In the genomic region with DNA sequence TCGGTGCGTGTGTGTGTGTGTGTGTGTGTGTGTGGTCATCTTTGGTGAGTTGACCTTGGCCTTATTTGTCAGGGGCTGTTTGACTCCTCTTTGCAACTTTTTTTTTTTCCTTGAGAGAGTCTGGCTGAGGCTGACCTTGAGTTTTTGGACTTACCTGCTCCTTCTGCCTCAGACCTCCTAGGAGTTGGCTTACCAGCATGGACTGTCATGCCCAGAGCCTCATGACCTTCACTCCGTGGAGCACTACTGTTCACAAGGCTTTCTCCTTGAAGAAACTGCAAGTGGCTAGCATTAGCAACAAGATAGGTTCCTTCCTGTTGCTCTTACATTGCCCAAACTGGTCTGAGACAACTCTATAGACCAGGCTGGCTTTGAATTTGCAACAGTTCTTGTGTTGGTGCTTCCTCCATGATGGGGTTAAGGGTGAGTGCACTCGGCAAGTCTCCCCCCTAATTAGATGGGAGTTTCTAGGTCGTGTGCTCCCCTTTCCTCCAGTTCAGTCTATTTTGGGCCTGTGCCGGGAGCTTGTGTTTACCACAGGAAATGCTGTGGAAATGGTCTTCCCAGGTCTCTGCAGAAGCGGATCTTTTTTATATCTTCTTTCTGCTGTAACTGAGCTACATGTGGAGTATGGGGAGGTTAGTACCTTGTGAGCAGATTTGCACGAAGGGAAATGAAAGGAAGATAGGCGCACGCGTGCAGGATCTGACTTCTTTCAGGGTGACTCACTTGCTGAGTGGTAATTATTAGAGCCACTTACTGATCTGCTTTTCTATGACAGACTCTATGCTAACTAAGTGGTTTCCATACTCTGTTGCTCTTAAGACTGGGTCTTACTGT, we compare ENCODE assay signal across 8 mouse cellular contexts. TPM values are rescaled to one million over a fixed set of nuclear protein-coding genes. Genes with fewer than 3 reads are reported as not detected.
A peak's percentile ranks its signal among the peaks of the same experiment; 100 is the strongest.
DNase-seq lines count a peak whose midpoint lies in the region; ATAC-seq and TF ChIP-seq lines count a peak whose summit lies in the region.

No protein-coding gene starts in this region.

- no peak for TF ChIP-seq EP300 in lung, postnatal 0 days (IDR thresholded peaks at IDR 0.05)

- H3K9ac ChIP-seq in lung, postnatal 0 days (replicated peaks; ENCODE audit: low read depth): no peak overlapping the region
- H3K9ac ChIP-seq in kidney, embryonic 16.5 days (replicated peaks; ENCODE audit: low read length): no peak overlapping the region
- H3K9ac ChIP-seq in stomach, embryonic 15.5 days: no peak overlapping the region

- TF ChIP-seq POLR2A in cortical plate, adult 2 months (IDR thresholded peaks at IDR 0.05; ENCODE audit: extremely low read depth, insufficient read depth, low read length): no peak

- no peaks in the 10 kb centered on the region for H3K27me3 ChIP-seq in lung, postnatal 0 days (replicated peaks; ENCODE audit: insufficient read depth, low read length)
- H3K27me3 ChIP-seq in kidney, embryonic 16.5 days (ENCODE audit: insufficient read depth, low read length): no peaks in the 10 kb centered on the region
- no peaks in the 10 kb centered on the region for H3K27me3 ChIP-seq in stomach, embryonic 15.5 days (replicated peaks)

- peaks cover 8% of the 10 kb centered on the region; the same call in 1 of the 2 replicates for H3K36me3 ChIP-seq in lung, postnatal 0 days (ENCODE audit: insufficient read depth, low read length)
- peaks cover 43% of the 10 kb centered on the region for H3K36me3 ChIP-seq in kidney, embryonic 16.5 days (ENCODE audit: insufficient read depth, low read length)
- H3K36me3 ChIP-seq in stomach, embryonic 15.5 days: peaks cover 25% of the 10 kb centered on the region

- H3K4me1 ChIP-seq in lung, postnatal 0 days (ENCODE audit: insufficient read depth, low read depth, low read length): peaks cover 13% of the 10 kb centered on the region
- peaks cover 2% of the 10 kb centered on the region for H3K4me1 ChIP-seq in cortical plate, adult 2 months (ENCODE audit: control insufficient read depth, insufficient read depth, low read length)
- peaks cover 10% of the 10 kb centered on the region; the same call in 1 of the 2 replicates for H3K4me1 ChIP-seq in kidney, embryonic 16.5 days (ENCODE audit: insufficient read depth, low read length)
- H3K4me1 ChIP-seq in stomach, embryonic 15.5 days: no peaks in the 10 kb centered on the region

- H3K4me2 ChIP-seq in lung, postnatal 0 days (replicated peaks; ENCODE audit: low read depth, low read length): no peak overlapping the region; the same call in 1 of the 2 replicates
- H3K4me2 ChIP-seq in kidney, embryonic 16.5 days (replicated peaks; ENCODE audit: low read depth, low read length): no peak overlapping the region
- no peak overlapping the region for H3K4me2 ChIP-seq in stomach, embryonic 15.5 days

- H3K9me3 ChIP-seq in lung, postnatal 0 days (ENCODE audit: low read length): no peaks in the 10 kb centered on the region
- no peaks in the 10 kb centered on the region for H3K9me3 ChIP-seq in kidney, embryonic 16.5 days (ENCODE audit: low read length)
- no peaks in the 10 kb centered on the region for H3K9me3 ChIP-seq in stomach, embryonic 15.5 days

- 61% methylated on average over 11 of the region's 11 CpGs for WGBS in lung, postnatal 0 days
- 63% methylated on average over 11 of the region's 11 CpGs for WGBS in kidney, embryonic 16.5 days
- 79% methylated on average over 11 of the region's 11 CpGs for WGBS in stomach, embryonic 15.5 days

- peak; percentile 31 for DNase-seq in lung, postnatal 0 days (ENCODE audit: low spot score)
- DNase-seq in lung, postnatal 36 days: no peak
- DNase-seq in gastrocnemius, postnatal 36 days: no peak
- no peak for DNase-seq in layer of hippocampus, postnatal 10 days (ENCODE audit: low spot score in 2 of 2)
- DNase-seq in urinary bladder, postnatal 14 days (ENCODE audit: low spot score): no peak

- H3K27ac ChIP-seq in lung, postnatal 0 days (ENCODE audit: low read length): peak overlapping the region; percentile 54; the same call in 1 of the 2 replicates
- H3K27ac ChIP-seq in cortical plate, adult 2 months (ENCODE audit: insufficient read depth, low read length): peak overlapping the region; percentile 52
- H3K27ac ChIP-seq in kidney, embryonic 16.5 days (ENCODE audit: low read length): peak overlapping the region; percentile 79
- peak overlapping the region; percentile 23; the same call in 1 of the 2 replicates for H3K27ac ChIP-seq in stomach, embryonic 15.5 days

- TF ChIP-seq CTCF in lung, postnatal 0 days (IDR thresholded peaks at IDR 0.05): no peak
- no peak for TF ChIP-seq CTCF in cortical plate, adult 2 months (IDR thresholded peaks at IDR 0.05; ENCODE audit: extremely low read depth, insufficient read depth, low read length)

- ATAC-seq in lung, postnatal 0 days: no peak
- no peak for ATAC-seq in kidney, embryonic 16.5 days (ENCODE audit: low FRiP score, low TSS enrichment)
- no peak for ATAC-seq in stomach, embryonic 15.5 days (ENCODE audit: insufficient read depth, low FRiP score, low read depth)

- no peak overlapping the region for H3K4me3 ChIP-seq in lung, postnatal 0 days (ENCODE audit: low read depth, low read length)
- H3K4me3 ChIP-seq in cortical plate, adult 2 months (ENCODE audit: insufficient read depth, low read length): no peak overlapping the region
- no peak overlapping the region for H3K4me3 ChIP-seq in kidney, embryonic 16.5 days (ENCODE audit: low read length)
- H3K4me3 ChIP-seq in stomach, embryonic 15.5 days (replicated peaks): no peak overlapping the region

- intact Hi-C loops in gastrocnemius, postnatal 36 days (cut with DNase I): no loop called here

RNA-seq across cellular contexts. Expression of a gene that starts 54.0 kb away (rescaled TPM):
- polyA plus RNA-seq in lung, postnatal 0 days (2015; fragmentation: Nextera tagmentation; extraction: Ambion mirVana): 6.8 and 7.0 TPM in 2 replicates
- 6.0 and 8.9 TPM in 2 replicates for polyA plus RNA-seq in cortical plate, adult 2 months (2012; rRNA removed)
- 5.5 and 8.1 TPM in 2 replicates for polyA plus RNA-seq in kidney, embryonic 16.5 days (2015; fragmentation: Nextera tagmentation; extraction: Ambion mirVana)
- polyA plus RNA-seq in stomach, embryonic 15.5 days (2015; fragmentation: Nextera tagmentation; extraction: Ambion mirVana): 4.3 and 4.7 TPM in 2 replicates
- total RNA-seq in gastrocnemius, postnatal 36 days (2021): 1 to 10 TPM in 1 of 2 experiments, under 1 TPM in 1; 0.54 to 1.1 TPM
- 1 to 10 TPM; 2.9 to 4.7 TPM for total RNA-seq in layer of hippocampus, postnatal 10 days (2021)

RNA-seq across cellular contexts. Expression of a gene that starts 54.4 kb away (rescaled TPM):
- 119 TPM in 2 replicates for polyA plus RNA-seq in lung, postnatal 0 days (2015; fragmentation: Nextera tagmentation; extraction: Ambion mirVana)
- 75.3 and 75.4 TPM in 2 replicates for polyA plus RNA-seq in cortical plate, adult 2 months (2012; rRNA removed)
- 48.8 and 58.0 TPM in 2 replicates for polyA plus RNA-seq in kidney, embryonic 16.5 days (2015; fragmentation: Nextera tagmentation; extraction: Ambion mirVana)
- polyA plus RNA-seq in stomach, embryonic 15.5 days (2015; fragmentation: Nextera tagmentation; extraction: Ambion mirVana): 65.9 and 76.7 TPM in 2 replicates
- total RNA-seq in gastrocnemius, postnatal 36 days (2021): 10 to 100 TPM; 51.6 to 57.5 TPM
- total RNA-seq in layer of hippocampus, postnatal 10 days (2021): 100 to 1,000 TPM; 116 to 132 TPM

Comparison
In these comparisons a context has a peak if more than half of its experiments do, and no peak if none do; other contexts are left out.
1. H3K27ac ChIP-seq: peak in every context shown above with its lines; median percentile 79 in kidney, embryonic 16.5 days; 54 in lung, postnatal 0 days; 52 in cortical plate, adult 2 months; 23 in stomach, embryonic 15.5 days.